Mouse (Mus musculus) adrenal gland, postnatal 10 days (tissue): Measurements from ENCODE around the gene Odc1. TPM values are rescaled to one million over a fixed set of nuclear protein-coding genes. Genes with fewer than 3 reads are reported as not detected.

Source experiments
- DNase-seq: peaks from one replicate; pipeline ENCODE4 v3.0.0; 2021; ENCODE audit warnings: mixed read lengths
- total RNA-seq, 2 experiments: library from RNA; stranded (reverse); gene quantifications; 2 replicates each; pipeline ENCODE4 v1.2.3; 2021

Odc1 gene
- total RNA-seq, 2 experiments from 2014 or later, result 149 to 195 TPM

- no peak for DNase-seq
Observed at GRCm38 (mm10) chr12:17551208-17551995, 6.8 kb downstream of the Odc1 start.

GRCm38 (mm10) chr12:17552420-17552819 lies 7.8 kb downstream of the Odc1 start:
- no peak for DNase-seq

- DNase-seq, result no peak
Observed at GRCm38 (mm10) chr12:17552949-17553348, 8.4 kb downstream of the Odc1 start.

- DNase-seq, result no peak
Observed at GRCm38 (mm10) chr12:17553627-17554026, 9.0 kb downstream of the Odc1 start.

- DNase-seq, result peak; percentile 94
Observed at GRCm38 (mm10) chr12:17554200-17554951, 9.8 kb downstream of the Odc1 start.

- DNase-seq, result peak; percentile 83
Observed at GRCm38 (mm10) chr12:17556430-17557343, 12.1 kb downstream of the Odc1 start.

GRCm38 (mm10) chr12:17557344-17557966 lies 12.9 kb downstream of the Odc1 start:
- DNase-seq, result no peak

GRCm38 (mm10) chr12:17557967-17558345 lies 13.4 kb downstream of the Odc1 start:
- peak; percentile 18 for DNase-seq

GRCm38 (mm10) chr12:17562396-17562795 lies 17.8 kb downstream of the Odc1 start:
- no peak for DNase-seq

GRCm38 (mm10) chr12:17565393-17566045 lies 20.9 kb downstream of the Odc1 start:
- no peak for DNase-seq

GRCm38 (mm10) chr12:17566046-17566408 lies 21.4 kb downstream of the Odc1 start:
- no peak for DNase-seq

GRCm38 (mm10) chr12:17568564-17568963 lies 24.0 kb downstream of the Odc1 start:
- no peak for DNase-seq

- DNase-seq, result no peak
Observed at GRCm38 (mm10) chr12:17574591-17574990, 30.0 kb downstream of the Odc1 start.

- DNase-seq, result no peak
Observed at GRCm38 (mm10) chr12:17575156-17575910, 30.7 kb downstream of the Odc1 start.

- DNase-seq, result peak; percentile 46
Observed at GRCm38 (mm10) chr12:17576041-17576440, 31.4 kb downstream of the Odc1 start.

- no peak for DNase-seq
Observed at GRCm38 (mm10) chr12:17578601-17579000, 34.0 kb downstream of the Odc1 start.

GRCm38 (mm10) chr12:17581001-17581400 lies 36.4 kb downstream of the Odc1 start:
- no peak for DNase-seq

- DNase-seq, result no peak
Observed at GRCm38 (mm10) chr12:17582406-17582805, 37.8 kb downstream of the Odc1 start.

- no peak for DNase-seq
Observed at GRCm38 (mm10) chr12:17583860-17584259, 39.3 kb downstream of the Odc1 start.

GRCm38 (mm10) chr12:17586011-17586410 lies 41.4 kb downstream of the Odc1 start:
- DNase-seq, result no peak

GRCm38 (mm10) chr12:17588436-17588835 lies 43.8 kb downstream of the Odc1 start:
- DNase-seq, result no peak
